Mouse (Mus musculus): Measurements from ENCODE around the gene Prrt4. TPM values are rescaled to one million over a fixed set of nuclear protein-coding genes. Genes with fewer than 3 reads are reported as not detected.

The Prrt4 gene
- polyA plus RNA-seq, 1 experiment, result 0.20 TPM

GRCm38 (mm10) chr6:29211806-29212492, 32.6 kb upstream of the Prrt4 start:
- peak; percentile 84 for DNase-seq
- H3K36me3 ChIP-seq (ENCODE audit: control insufficient read depth, insufficient read depth, low read length), result no peaks in the 10 kb centered on the region
- H3K4me3 ChIP-seq (ENCODE audit: insufficient read depth, low read depth, low read length), result peak overlapping the region; percentile 57
- peak overlapping the region; percentile 8; the same call in 1 of the 2 replicates for H3K27ac ChIP-seq (ENCODE audit: insufficient read depth, low read depth, low read length)
- no peaks in the 10 kb centered on the region for H3K27me3 ChIP-seq (replicated peaks; ENCODE audit: control insufficient read depth, insufficient read depth, low read length)
- H3K4me1 ChIP-seq (ENCODE audit: control insufficient read depth, insufficient read depth, low read length), result no peaks in the 10 kb centered on the region
- under 1% methylated on average over 66 of the region's 66 CpGs for WGBS
- TF ChIP-seq POLR2A (IDR thresholded peaks at IDR 0.05; ENCODE audit: low read depth, low read length), result no peak
- no peak for TF ChIP-seq CTCF (conservative IDR thresholded peaks at IDR 0.05; ENCODE audit: insufficient read depth, insufficient read length, low read depth, low read length)

- 25% methylated on average over 7 of the region's 7 CpGs for WGBS
- Histone ChIP-seq H3K4me1 (ENCODE audit: control insufficient read depth, insufficient read depth, low read length) (no peaks in the 10 kb centered on the region), H3K27ac (ENCODE audit: insufficient read depth, low read depth, low read length) (no peak overlapping the region), H3K4me3 (ENCODE audit: insufficient read depth, low read depth, low read length) (peak overlapping the region; percentile 57), H3K36me3 (ENCODE audit: control insufficient read depth, insufficient read depth, low read length) (no peaks in the 10 kb centered on the region), H3K27me3 (replicated peaks; ENCODE audit: control insufficient read depth, insufficient read depth, low read length) (no peaks in the 10 kb centered on the region)
- DNase-seq, result peak; percentile 49
- TF ChIP-seq POLR2A (IDR thresholded peaks at IDR 0.05; ENCODE audit: low read depth, low read length) (no peak), CTCF (conservative IDR thresholded peaks at IDR 0.05; ENCODE audit: insufficient read depth, insufficient read length, low read depth, low read length) (no peak)
These were observed 31.8 kb upstream of the Prrt4 start for GRCm38 (mm10) chr6:29211146-29211545.

GRCm38 (mm10) chr6:29210231-29210936, 31.0 kb upstream of the Prrt4 start:
- Histone ChIP-seq H3K4me1 (ENCODE audit: control insufficient read depth, insufficient read depth, low read length) (no peaks in the 10 kb centered on the region), H3K36me3 (ENCODE audit: control insufficient read depth, insufficient read depth, low read length) (no peaks in the 10 kb centered on the region), H3K4me3 (ENCODE audit: insufficient read depth, low read depth, low read length) (no peak overlapping the region), H3K27me3 (replicated peaks; ENCODE audit: control insufficient read depth, insufficient read depth, low read length) (no peaks in the 10 kb centered on the region), H3K27ac (ENCODE audit: insufficient read depth, low read depth, low read length) (no peak overlapping the region)
- WGBS, result 86% methylated on average over 9 of the region's 9 CpGs
- no peak for DNase-seq
- TF ChIP-seq CTCF (conservative IDR thresholded peaks at IDR 0.05; ENCODE audit: insufficient read depth, insufficient read length, low read depth, low read length) (no peak), POLR2A (IDR thresholded peaks at IDR 0.05; ENCODE audit: low read depth, low read length) (no peak)

DNA sequence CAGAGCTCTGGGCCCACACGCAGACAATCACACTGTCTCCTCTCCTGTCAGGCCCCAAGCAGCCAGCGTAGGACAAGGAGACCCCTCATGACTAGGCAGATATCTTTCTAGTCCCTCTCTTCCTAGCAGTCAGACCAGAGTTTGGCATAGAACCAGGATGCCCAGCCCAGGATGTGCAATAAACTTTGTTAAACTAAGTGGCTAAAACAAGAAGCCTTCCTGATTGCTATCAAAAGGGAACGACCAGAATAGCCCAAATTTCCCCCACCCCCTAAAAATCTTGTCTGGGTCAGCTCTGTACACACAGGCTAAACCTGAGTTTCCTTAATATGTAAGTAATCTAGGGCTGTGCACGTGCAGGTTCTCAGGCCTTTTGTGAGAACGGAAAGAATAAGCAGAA, 28.8 kb upstream of the Prrt4 start:
- 69% methylated on average over 5 of the region's 5 CpGs for WGBS
- no peaks in the 10 kb centered on the region for H3K36me3 ChIP-seq (ENCODE audit: control insufficient read depth, insufficient read depth, low read length)
- DNase-seq, result peak; percentile 23
- H3K27me3 ChIP-seq (replicated peaks; ENCODE audit: control insufficient read depth, insufficient read depth, low read length), result no peaks in the 10 kb centered on the region
- no peak overlapping the region for H3K4me3 ChIP-seq (ENCODE audit: insufficient read depth, low read depth, low read length)
- H3K4me1 ChIP-seq (ENCODE audit: control insufficient read depth, insufficient read depth, low read length), result no peaks in the 10 kb centered on the region
- TF ChIP-seq POLR2A (IDR thresholded peaks at IDR 0.05; ENCODE audit: low read depth, low read length) (no peak), CTCF (conservative IDR thresholded peaks at IDR 0.05; ENCODE audit: insufficient read depth, insufficient read length, low read depth, low read length) (no peak)
- H3K27ac ChIP-seq (ENCODE audit: insufficient read depth, low read depth, low read length), result no peak overlapping the region

GRCm38 (mm10) chr6:29207017-29207416, 27.6 kb upstream of the Prrt4 start:
- no peaks in the 10 kb centered on the region for H3K27me3 ChIP-seq (replicated peaks; ENCODE audit: control insufficient read depth, insufficient read depth, low read length)
- DNase-seq, result no peak
- 87% methylated on average over 5 of the region's 5 CpGs for WGBS
- H3K36me3 ChIP-seq (ENCODE audit: control insufficient read depth, insufficient read depth, low read length), result no peaks in the 10 kb centered on the region
- H3K4me1 ChIP-seq (ENCODE audit: control insufficient read depth, insufficient read depth, low read length), result no peaks in the 10 kb centered on the region
- H3K27ac ChIP-seq (ENCODE audit: insufficient read depth, low read depth, low read length), result no peak overlapping the region
- TF ChIP-seq CTCF (conservative IDR thresholded peaks at IDR 0.05; ENCODE audit: insufficient read depth, insufficient read length, low read depth, low read length), result no peak
- no peak for TF ChIP-seq POLR2A (IDR thresholded peaks at IDR 0.05; ENCODE audit: low read depth, low read length)
- no peak overlapping the region for H3K4me3 ChIP-seq (ENCODE audit: insufficient read depth, low read depth, low read length)

DNA sequence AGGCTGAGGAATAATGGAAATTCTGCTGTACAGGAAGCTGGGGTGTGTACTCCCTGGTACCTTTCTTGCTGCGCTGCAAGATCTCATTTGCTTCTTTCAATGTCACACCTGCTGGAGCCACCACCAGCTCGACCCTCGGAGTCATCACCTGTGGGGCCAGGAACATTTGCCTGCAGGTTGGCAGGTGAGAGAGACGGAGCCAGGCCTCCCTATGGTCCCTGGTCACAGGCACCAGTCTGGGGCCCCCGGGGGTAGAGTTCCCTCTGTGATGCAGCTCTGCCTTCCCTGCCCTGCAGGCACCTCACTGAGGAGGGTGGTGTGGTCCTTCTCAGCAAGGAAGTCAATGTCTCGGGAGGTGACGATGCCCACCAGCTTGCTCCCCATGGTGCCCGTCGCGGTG, 26.6 kb upstream of the Prrt4 start:
- Histone ChIP-seq H3K36me3 (ENCODE audit: control insufficient read depth, insufficient read depth, low read length) (no peaks in the 10 kb centered on the region), H3K4me3 (ENCODE audit: insufficient read depth, low read depth, low read length) (no peak overlapping the region), H3K4me1 (ENCODE audit: control insufficient read depth, insufficient read depth, low read length) (no peaks in the 10 kb centered on the region), H3K27ac (ENCODE audit: insufficient read depth, low read depth, low read length) (no peak overlapping the region), H3K27me3 (replicated peaks; ENCODE audit: control insufficient read depth, insufficient read depth, low read length) (no peaks in the 10 kb centered on the region)
- no peak for DNase-seq
- WGBS, result 93% methylated on average over 10 of the region's 10 CpGs
- TF ChIP-seq CTCF (conservative IDR thresholded peaks at IDR 0.05; ENCODE audit: insufficient read depth, insufficient read length, low read depth, low read length) (no peak), POLR2A (IDR thresholded peaks at IDR 0.05; ENCODE audit: low read depth, low read length) (no peak)

GRCm38 (mm10) chr6:29204932-29205614, 25.7 kb upstream of the Prrt4 start:
- DNase-seq, result peak; percentile 68
- WGBS, result 51% methylated on average over 15 of the region's 15 CpGs
- TF ChIP-seq POLR2A (IDR thresholded peaks at IDR 0.05; ENCODE audit: low read depth, low read length) (no peak), CTCF (conservative IDR thresholded peaks at IDR 0.05; ENCODE audit: insufficient read depth, insufficient read length, low read depth, low read length) (peak; percentile 87)

More at GRCm38 (mm10) chr6:29204932-29205614, 25.7 kb upstream of the Prrt4 start:
- H3K4me3 ChIP-seq (ENCODE audit: insufficient read depth, low read depth, low read length), result peak overlapping the region; percentile 17; the same call in 1 of the 2 replicates
- peak overlapping the region; percentile 40; the same call in 1 of the 2 replicates for H3K27ac ChIP-seq (ENCODE audit: insufficient read depth, low read depth, low read length)
- no peaks in the 10 kb centered on the region for H3K4me1 ChIP-seq (ENCODE audit: control insufficient read depth, insufficient read depth, low read length)
- no peaks in the 10 kb centered on the region for H3K36me3 ChIP-seq (ENCODE audit: control insufficient read depth, insufficient read depth, low read length)
- H3K27me3 ChIP-seq (replicated peaks; ENCODE audit: control insufficient read depth, insufficient read depth, low read length), result no peaks in the 10 kb centered on the region
